Mouse (Mus musculus): ENCODE measurements around the gene Pgap3. TPM values are rescaled to one million over a fixed set of nuclear protein-coding genes. Genes with fewer than 3 reads are reported as not detected.

Pgap3 gene
- polyA plus RNA-seq, 1 experiment from 2014 or later, result 6.9 TPM

GRCm38 (mm10) chr11:98367863-98368186 lies 32.5 kb downstream of the Pgap3 start:
- 86% methylated on average over 7 of the region's 7 CpGs for WGBS
- H3K4me2 ChIP-seq (replicated peaks), result no peak overlapping the region
- H3K4me3 ChIP-seq (replicated peaks; ENCODE audit: low read length), result no peak overlapping the region
- H3K27ac ChIP-seq, result no peak overlapping the region
- no peak for ATAC-seq (ENCODE audit: low FRiP score)
- no peaks in the 10 kb centered on the region for H3K36me3 ChIP-seq (replicated peaks; ENCODE audit: control insufficient read depth, insufficient read depth)
- no peaks in the 10 kb centered on the region for H3K9me3 ChIP-seq (ENCODE audit: control insufficient read depth, low read length)
- H3K27me3 ChIP-seq (ENCODE audit: control insufficient read depth, insufficient read depth, low read length), result no peaks in the 10 kb centered on the region
- peaks cover 13% of the 10 kb centered on the region; the same call in 1 of the 2 replicates for H3K4me1 ChIP-seq (replicated peaks; ENCODE audit: control insufficient read depth, insufficient read depth, low read length)
- DNase-seq (ENCODE audit: low spot score), result no peak
- H3K9ac ChIP-seq, result no peak overlapping the region

GRCm38 (mm10) chr11:98367171-98367862 lies 33.0 kb downstream of the Pgap3 start:
- no peak overlapping the region for H3K4me2 ChIP-seq (replicated peaks)
- H3K27me3 ChIP-seq (ENCODE audit: control insufficient read depth, insufficient read depth, low read length), result no peaks in the 10 kb centered on the region
- H3K4me1 ChIP-seq (replicated peaks; ENCODE audit: control insufficient read depth, insufficient read depth, low read length), result peaks cover 13% of the 10 kb centered on the region; the same call in 1 of the 2 replicates
- no peaks in the 10 kb centered on the region for H3K36me3 ChIP-seq (replicated peaks; ENCODE audit: control insufficient read depth, insufficient read depth)
- WGBS, result 83% methylated on average over 10 of the region's 10 CpGs
- no peak for ATAC-seq (ENCODE audit: low FRiP score)
- no peak overlapping the region for H3K4me3 ChIP-seq (replicated peaks; ENCODE audit: low read length)
- DNase-seq (ENCODE audit: low spot score), result no peak
- no peak overlapping the region for H3K9ac ChIP-seq
- no peak overlapping the region for H3K27ac ChIP-seq
- H3K9me3 ChIP-seq (ENCODE audit: control insufficient read depth, low read length), result no peaks in the 10 kb centered on the region

- Histone ChIP-seq H3K4me1 (replicated peaks; ENCODE audit: control insufficient read depth, insufficient read depth, low read length) (peaks cover 8% of the 10 kb centered on the region; the same call in 1 of the 2 replicates), H3K36me3 (replicated peaks; ENCODE audit: control insufficient read depth, insufficient read depth) (no peaks in the 10 kb centered on the region), H3K4me2 (replicated peaks) (no peak overlapping the region), H3K9ac (no peak overlapping the region), H3K27me3 (ENCODE audit: control insufficient read depth, insufficient read depth, low read length) (no peaks in the 10 kb centered on the region), H3K27ac (no peak overlapping the region), H3K9me3 (ENCODE audit: control insufficient read depth, low read length) (no peaks in the 10 kb centered on the region), H3K4me3 (replicated peaks; ENCODE audit: low read length) (no peak overlapping the region)
- DNase-seq (ENCODE audit: low spot score), result no peak
- 74% methylated on average over 10 of the region's 10 CpGs for WGBS
- no peak for ATAC-seq (ENCODE audit: low FRiP score)
Observed at GRCm38 (mm10) chr11:98366290-98366689, 34.0 kb downstream of the Pgap3 start.

- H3K36me3 ChIP-seq (replicated peaks; ENCODE audit: control insufficient read depth, insufficient read depth), result no peaks in the 10 kb centered on the region
- H3K4me2 ChIP-seq (replicated peaks), result no peak overlapping the region
- no peaks in the 10 kb centered on the region for H3K9me3 ChIP-seq (ENCODE audit: control insufficient read depth, low read length)
- DNase-seq (ENCODE audit: low spot score) (no peak), ATAC-seq (ENCODE audit: low FRiP score) (no peak)
- no peak overlapping the region for H3K4me3 ChIP-seq (replicated peaks; ENCODE audit: low read length)
- 92% methylated on average over 5 of the region's 5 CpGs for WGBS
- no peaks in the 10 kb centered on the region for H3K27me3 ChIP-seq (ENCODE audit: control insufficient read depth, insufficient read depth, low read length)
- peaks cover 19% of the 10 kb centered on the region for H3K4me1 ChIP-seq (replicated peaks; ENCODE audit: control insufficient read depth, insufficient read depth, low read length)
- H3K27ac ChIP-seq, result no peak overlapping the region
- H3K9ac ChIP-seq, result no peak overlapping the region
Observed at GRCm38 (mm10) chr11:98364410-98364809, 35.9 kb downstream of the Pgap3 start.

GRCm38 (mm10) chr11:98363817-98364216 lies 36.5 kb downstream of the Pgap3 start:
- H3K27ac ChIP-seq, result no peak overlapping the region
- no peak for DNase-seq (ENCODE audit: low spot score)
- peaks cover 25% of the 10 kb centered on the region for H3K4me1 ChIP-seq (replicated peaks; ENCODE audit: control insufficient read depth, insufficient read depth, low read length)
- ATAC-seq (ENCODE audit: low FRiP score), result no peak
- H3K4me2 ChIP-seq (replicated peaks), result no peak overlapping the region
- H3K9ac ChIP-seq, result no peak overlapping the region
- H3K9me3 ChIP-seq (ENCODE audit: control insufficient read depth, low read length), result no peaks in the 10 kb centered on the region
- no peak overlapping the region for H3K4me3 ChIP-seq (replicated peaks; ENCODE audit: low read length)
- WGBS, result 96% methylated on average over 5 of the region's 5 CpGs
- H3K27me3 ChIP-seq (ENCODE audit: control insufficient read depth, insufficient read depth, low read length), result no peaks in the 10 kb centered on the region
- no peaks in the 10 kb centered on the region for H3K36me3 ChIP-seq (replicated peaks; ENCODE audit: control insufficient read depth, insufficient read depth)

- Histone ChIP-seq H3K4me2 (replicated peaks) (peak overlapping the region; percentile 16; the same call in 1 of the 2 replicates), H3K9ac (peak overlapping the region; percentile 24; the same call in 1 of the 2 replicates), H3K4me3 (replicated peaks; ENCODE audit: low read length) (no peak overlapping the region), H3K27me3 (ENCODE audit: control insufficient read depth, insufficient read depth, low read length) (no peaks in the 10 kb centered on the region), H3K36me3 (replicated peaks; ENCODE audit: control insufficient read depth, insufficient read depth) (no peaks in the 10 kb centered on the region), H3K9me3 (ENCODE audit: control insufficient read depth, low read length) (no peaks in the 10 kb centered on the region), H3K4me1 (replicated peaks; ENCODE audit: control insufficient read depth, insufficient read depth, low read length) (peaks cover 30% of the 10 kb centered on the region), H3K27ac (peak overlapping the region; percentile 64)
- no peak for DNase-seq (ENCODE audit: low spot score)
- ATAC-seq (ENCODE audit: low FRiP score), result 0 out of 2 replicates have a peak, but pooled peaks have one; percentile 11
- 13% methylated on average over 9 of the region's 9 CpGs for WGBS
Observed at GRCm38 (mm10) chr11:98360866-98361521, 39.3 kb downstream of the Pgap3 start.

GRCm38 (mm10) chr11:98358161-98359083 lies 41.9 kb downstream of the Pgap3 start, which contains the start of gene Stard3:
Stard3 (plus strand) TSS chr11:98358368.
- H3K4me3 ChIP-seq (replicated peaks; ENCODE audit: low read length), result peak within 1 kb of the TSS; percentile 72
- no peaks in the 10 kb centered on the region for H3K36me3 ChIP-seq (replicated peaks; ENCODE audit: control insufficient read depth, insufficient read depth)
- H3K4me1 ChIP-seq (replicated peaks; ENCODE audit: control insufficient read depth, insufficient read depth, low read length), result peaks cover 30% of the 10 kb centered on the region
- ATAC-seq (ENCODE audit: low FRiP score) (peak; percentile 86), DNase-seq (ENCODE audit: low spot score) (peak; percentile 90)
- peak within 1 kb of the TSS; percentile 85 for H3K27ac ChIP-seq
- H3K4me2 ChIP-seq (replicated peaks), result peak within 1 kb of the TSS; percentile 93
- under 1% methylated on average over 59 of the region's 60 CpGs for WGBS
- H3K27me3 ChIP-seq (ENCODE audit: control insufficient read depth, insufficient read depth, low read length), result 0 out of 2 replicates have a peak, but pooled peaks cover 5% of the 10 kb centered on the region
- H3K9ac ChIP-seq, result peak within 1 kb of the TSS; percentile 74
- no peaks in the 10 kb centered on the region for H3K9me3 ChIP-seq (ENCODE audit: control insufficient read depth, low read length)

GRCm38 (mm10) chr11:98357396-98358160 lies 42.7 kb downstream of the Pgap3 start:
- Histone ChIP-seq H3K4me2 (replicated peaks) (peak overlapping the region; percentile 93), H3K27ac (peak overlapping the region; percentile 85), H3K9ac (peak overlapping the region; percentile 74), H3K9me3 (ENCODE audit: control insufficient read depth, low read length) (no peaks in the 10 kb centered on the region), H3K4me3 (replicated peaks; ENCODE audit: low read length) (peak overlapping the region; percentile 72), H3K27me3 (ENCODE audit: control insufficient read depth, insufficient read depth, low read length) (peaks cover 14% of the 10 kb centered on the region), H3K36me3 (replicated peaks; ENCODE audit: control insufficient read depth, insufficient read depth) (no peaks in the 10 kb centered on the region), H3K4me1 (replicated peaks; ENCODE audit: control insufficient read depth, insufficient read depth, low read length) (peaks cover 30% of the 10 kb centered on the region)
- WGBS, result 8% methylated on average over 13 of the region's 13 CpGs
- DNase-seq (ENCODE audit: low spot score) (no peak), ATAC-seq (ENCODE audit: low FRiP score) (no peak)
